Mouse (Mus musculus) olfactory bulb, adult 2 months (tissue): ENCODE results near the gene Crebbp. TPM values are rescaled to one million over a fixed set of nuclear protein-coding genes. Genes with fewer than 3 reads are reported as not detected.

Experiments
- H3K27ac ChIP-seq: fragments of 200-500 bp; 2 replicates; pipeline ENCODE4 v1.5.1; 2012; ENCODE audit warnings: low read depth, low read length; ENCODE audit not compliant: insufficient read depth
- H3K4me1 ChIP-seq: fragments of 200-500 bp; 2 replicates; pipeline ENCODE4 v1.6.1; 2012; ENCODE audit warnings: low read length; ENCODE audit not compliant: control insufficient read depth, insufficient read depth
- H3K4me3 ChIP-seq: fragments of 200-500 bp; 2 replicates; pipeline ENCODE4 v1.5.1; 2012; ENCODE audit warnings: mild to moderate bottlenecking, low read depth, low read length, moderate library complexity; ENCODE audit not compliant: insufficient read depth
- CTCF ChIP-seq: fragments of 200-500 bp; IDR thresholded peaks from 2 replicates; pipeline ENCODE4 v1.5.1; 2012; ENCODE audit warnings: low read depth, mild to moderate bottlenecking, low read length, moderate library complexity; ENCODE audit not compliant: insufficient read depth
- POLR2A ChIP-seq: fragments of 200-500 bp; IDR thresholded peaks from 2 replicates; pipeline ENCODE4 v1.6.1; 2012; ENCODE audit warnings: mild to moderate bottlenecking, low read depth, low read length, moderate library complexity; ENCODE audit not compliant: insufficient read depth
- WGBS: fragments of 180-500 bp; shearing (Covaris S2); methylation state at CpG from one replicate; pipeline ENCODE4 v1.1.7; 2018; 5-methylcytosine and 5-hydroxymethylcytosine counted together
- polyA plus RNA-seq: library from polyadenylated mRNA; stranded (reverse); fragments of >200 nt; gene quantifications from 2 replicates; pipeline ENCODE4 v1.2.4, GENCODE M21; 2012; ENCODE audit warnings: low replicate concordance; ENCODE audit not compliant: missing spikeins, insufficient read depth, insufficient read length

Gene Crebbp
- polyA plus RNA-seq, 1 experiment, result 56.2 TPM

- TF ChIP-seq CTCF, result no peak
- TF ChIP-seq POLR2A, result no peak
- 97% methylated on average over 4 of the region's 4 CpGs for WGBS
- Histone ChIP-seq H3K4me3 (no peak overlapping the region), H3K27ac (no peak overlapping the region), H3K4me1 (no peaks in the 10 kb centered on the region)
These were observed 172.2 kb downstream of the Crebbp start for GRCm38 (mm10) chr16:4041646-4042045.

GRCm38 (mm10) chr16:4040206-4040605 lies 173.6 kb downstream of the Crebbp start:
- H3K27ac ChIP-seq, result no peak overlapping the region
- no peaks in the 10 kb centered on the region for H3K4me1 ChIP-seq
- WGBS, result 92% methylated on average over 5 of the region's 5 CpGs
- H3K4me3 ChIP-seq, result no peak overlapping the region
- TF ChIP-seq POLR2A (no peak), CTCF (no peak)

GRCm38 (mm10) chr16:4037690-4038089 lies 176.1 kb downstream of the Crebbp start:
- WGBS, result 92% methylated on average over 7 of the region's 7 CpGs
- Histone ChIP-seq H3K27ac (no peak overlapping the region), H3K4me1 (no peaks in the 10 kb centered on the region), H3K4me3 (no peak overlapping the region)
- TF ChIP-seq POLR2A (no peak), CTCF (no peak)

GRCm38 (mm10) chr16:4036807-4037206 lies 177.0 kb downstream of the Crebbp start, which contains the start of gene Dnase1:
TSS of gene Dnase1 (plus strand) at chr16:4036942.
- WGBS, result 90% methylated on average over 5 of the region's 5 CpGs
- no peak within 1 kb of the TSS for H3K27ac ChIP-seq
- TF ChIP-seq POLR2A, result no peak
- TF ChIP-seq CTCF, result no peak

GRCm38 (mm10) chr16:4035575-4035974 lies 178.2 kb downstream of the Crebbp start:
- Histone ChIP-seq H3K4me3 (no peak overlapping the region), H3K27ac (no peak overlapping the region), H3K4me1 (no peaks in the 10 kb centered on the region)
- TF ChIP-seq POLR2A (no peak), CTCF (no peak)
- WGBS, result 91% methylated on average over 2 of the region's 2 CpGs

More at GRCm38 (mm10) chr16:4036807-4037206, 177.0 kb downstream of the Crebbp start, which contains the start of gene Dnase1:
- Histone ChIP-seq H3K4me1 (no peaks in the 10 kb centered on the region), H3K4me3 (no peak within 1 kb of the TSS)

GRCm38 (mm10) chr16:4034476-4034875 lies 179.3 kb downstream of the Crebbp start:
- H3K27ac ChIP-seq, result no peak overlapping the region
- TF ChIP-seq POLR2A (no peak), CTCF (no peak)
- H3K4me1 ChIP-seq, result no peaks in the 10 kb centered on the region
- H3K4me3 ChIP-seq, result no peak overlapping the region
- 90% methylated on average over 3 of the region's 3 CpGs for WGBS

GRCm38 (mm10) chr16:4033971-4034370 lies 179.8 kb downstream of the Crebbp start:
- TF ChIP-seq POLR2A (no peak), CTCF (no peak)
- no peak overlapping the region for H3K4me3 ChIP-seq
- no peak overlapping the region for H3K27ac ChIP-seq
- H3K4me1 ChIP-seq, result no peaks in the 10 kb centered on the region
- WGBS, result 70% methylated on average over 5 of the region's 5 CpGs

- no peaks in the 10 kb centered on the region for H3K4me1 ChIP-seq
- H3K4me3 ChIP-seq, result no peak overlapping the region
- no peak for TF ChIP-seq CTCF
- TF ChIP-seq POLR2A, result no peak
- WGBS, result 80% methylated on average over 6 of the region's 6 CpGs
- no peak overlapping the region for H3K27ac ChIP-seq
These were observed 181.5 kb downstream of the Crebbp start for GRCm38 (mm10) chr16:4032341-4032748.

- WGBS, result 76% methylated on average over 5 of the region's 6 CpGs
- Histone ChIP-seq H3K4me3 (no peak overlapping the region), H3K27ac (no peak overlapping the region), H3K4me1 (no peaks in the 10 kb centered on the region)
- no peak for TF ChIP-seq CTCF
- TF ChIP-seq POLR2A, result no peak
These were observed 182.1 kb downstream of the Crebbp start for GRCm38 (mm10) chr16:4031441-4032274.

Other genes with a start within 250 kb of the Crebbp start
- gene Nlrc3, start 237.4 kb downstream of the Crebbp start, polyA plus RNA-seq, result not detected in 2 replicates
- gene Slx4, start 210.2 kb downstream of the Crebbp start, polyA plus RNA-seq, result 162 TPM in 1 of 2 replicates, not detected in the other
- gene Dnase1, start 177.1 kb downstream of the Crebbp start, polyA plus RNA-seq, result not detected in 2 replicates
- not detected in 2 replicates for gene Trap1, start 136.2 kb downstream of the Crebbp start, polyA plus RNA-seq
- gene Adcy9, start 206.5 kb upstream of the Crebbp start, polyA plus RNA-seq, result not detected in 2 replicates